Mouse (Mus musculus): ENCODE data around the gene Ces1g. TPM values are rescaled to one million over a fixed set of nuclear protein-coding genes. Genes with fewer than 3 reads are reported as not detected.

Gene Ces1g
- polyA plus RNA-seq, 2 experiments = 0.83 to 1.1 TPM

GRCm38 (mm10) chr8:93273321-93273720 is 63.8 kb downstream of the Ces1g start:
- Histone ChIP-seq H3K27me3 (ENCODE audit: control insufficient read depth, insufficient read depth, low read length) (no peaks in the 10 kb centered on the region), H3K27ac (no peak overlapping the region), H3K4me3 (ENCODE audit: insufficient read depth in 1 of 2, low read depth in 2 of 2, low read length in 2 of 2) (no peak overlapping the region), H3K4me1 (replicated peaks; ENCODE audit: control insufficient read depth in 2 of 2, insufficient read depth in 2 of 2, low read length in 1 of 2) (no peaks in the 10 kb centered on the region), H3K9me3 (ENCODE audit: control insufficient read depth, low read length) (no peaks in the 10 kb centered on the region), H3K9ac (replicated peaks) (no peak overlapping the region), H3K36me3 (replicated peaks; ENCODE audit: control insufficient read depth, insufficient read depth, low read depth) (no peaks in the 10 kb centered on the region), H3K4me2 (ENCODE audit: low read depth) (no peak overlapping the region)
- no peak for ATAC-seq (ENCODE audit: insufficient read depth)
- TF ChIP-seq CTCF (IDR thresholded peaks at IDR 0.05; ENCODE audit: low read depth) (no peak), EP300 (IDR thresholded peaks at IDR 0.05; ENCODE audit: low read depth) (no peak)
- WGBS (ENCODE audit: insufficient replicate concordance) = 66% methylated on average over 3 of the region's 3 CpGs
- no peak for DNase-seq (ENCODE audit: low read depth in 3 of 3, low spot score in 3 of 3)

GRCm38 (mm10) chr8:93272686-93273085 is 64.4 kb downstream of the Ces1g start:
- H3K27me3 ChIP-seq (ENCODE audit: control insufficient read depth, insufficient read depth, low read length) = no peaks in the 10 kb centered on the region
- no peak overlapping the region for H3K4me2 ChIP-seq (ENCODE audit: low read depth)
- no peaks in the 10 kb centered on the region for H3K36me3 ChIP-seq (replicated peaks; ENCODE audit: control insufficient read depth, insufficient read depth, low read depth)
- H3K4me3 ChIP-seq (ENCODE audit: insufficient read depth in 1 of 2, low read depth in 2 of 2, low read length in 2 of 2) = no peak overlapping the region
- no peak for TF ChIP-seq EP300 (IDR thresholded peaks at IDR 0.05; ENCODE audit: low read depth)
- H3K9me3 ChIP-seq (ENCODE audit: control insufficient read depth, low read length) = no peaks in the 10 kb centered on the region
- no peak for ATAC-seq (ENCODE audit: insufficient read depth)
- WGBS (ENCODE audit: insufficient replicate concordance) = 68% methylated on average over 4 of the region's 4 CpGs
- DNase-seq (ENCODE audit: low read depth in 3 of 3, low spot score in 3 of 3) = no peak
- no peaks in the 10 kb centered on the region for H3K4me1 ChIP-seq (replicated peaks; ENCODE audit: control insufficient read depth in 2 of 2, insufficient read depth in 2 of 2, low read length in 1 of 2)
- no peak overlapping the region for H3K9ac ChIP-seq (replicated peaks)
- no peak overlapping the region for H3K27ac ChIP-seq

DNA sequence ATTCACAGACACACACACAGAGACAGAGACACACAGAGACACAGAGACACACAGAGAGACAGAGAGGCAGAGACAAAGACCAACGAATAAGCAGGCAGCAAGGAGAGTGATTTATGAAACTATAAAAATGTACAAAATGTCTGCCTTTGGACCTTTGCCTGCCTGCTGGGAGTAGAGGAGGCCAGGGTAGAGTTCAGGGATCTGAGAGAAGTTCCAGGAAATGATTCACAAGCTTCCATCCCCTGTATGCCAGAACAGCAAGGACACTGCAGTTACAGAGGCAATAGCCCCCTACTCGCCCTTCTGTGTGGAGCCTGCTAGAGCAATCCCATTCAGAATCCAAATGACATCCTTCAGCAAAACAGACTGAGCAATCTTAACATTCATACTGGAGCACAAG is 75.7 kb downstream of the Ces1g start:
- Histone ChIP-seq H3K9me3 (ENCODE audit: control insufficient read depth, low read length) (no peaks in the 10 kb centered on the region), H3K4me1 (replicated peaks; ENCODE audit: control insufficient read depth in 2 of 2, insufficient read depth in 2 of 2, low read length in 1 of 2) (no peaks in the 10 kb centered on the region; a peak in 1 of 4 replicates), H3K4me2 (ENCODE audit: low read depth) (no peak overlapping the region), H3K27me3 (ENCODE audit: control insufficient read depth, insufficient read depth, low read length) (no peaks in the 10 kb centered on the region), H3K9ac (replicated peaks) (no peak overlapping the region), H3K27ac (no peak overlapping the region), H3K4me3 (ENCODE audit: insufficient read depth in 1 of 2, low read depth in 2 of 2, low read length in 2 of 2) (no peak overlapping the region), H3K36me3 (replicated peaks; ENCODE audit: control insufficient read depth, insufficient read depth, low read depth) (no peaks in the 10 kb centered on the region)
- 33% methylated on average over 2 of the region's 2 CpGs for WGBS (ENCODE audit: insufficient replicate concordance)
- DNase-seq (ENCODE audit: low read depth in 3 of 3, low spot score in 3 of 3) = no peak
- no peak for TF ChIP-seq CTCF (IDR thresholded peaks at IDR 0.05; ENCODE audit: low read depth)
- TF ChIP-seq EP300 (IDR thresholded peaks at IDR 0.05; ENCODE audit: low read depth) = no peak
- ATAC-seq (ENCODE audit: insufficient read depth) = no peak

- ATAC-seq (ENCODE audit: insufficient read depth) = peak; percentile 60; the same call in 1 of the 2 replicates
- Histone ChIP-seq H3K9me3 (ENCODE audit: control insufficient read depth, low read length) (no peaks in the 10 kb centered on the region), H3K9ac (replicated peaks) (no peak overlapping the region), H3K4me2 (ENCODE audit: low read depth) (no peak overlapping the region), H3K36me3 (replicated peaks; ENCODE audit: control insufficient read depth, insufficient read depth, low read depth) (no peaks in the 10 kb centered on the region), H3K4me1 (replicated peaks; ENCODE audit: control insufficient read depth in 2 of 2, insufficient read depth in 2 of 2, low read length in 1 of 2) (no peaks in the 10 kb centered on the region; a peak in 1 of 4 replicates), H3K27me3 (ENCODE audit: control insufficient read depth, insufficient read depth, low read length) (no peaks in the 10 kb centered on the region), H3K27ac (no peak overlapping the region), H3K4me3 (ENCODE audit: insufficient read depth in 1 of 2, low read depth in 2 of 2, low read length in 2 of 2) (no peak overlapping the region)
- DNase-seq (ENCODE audit: low read depth in 3 of 3, low spot score in 3 of 3) = peak in 2 of 3 experiments; percentile 13 to 23
- no peak; the same call in 1 of the 2 replicates for TF ChIP-seq EP300 (IDR thresholded peaks at IDR 0.05; ENCODE audit: low read depth)
- TF ChIP-seq CTCF (IDR thresholded peaks at IDR 0.05; ENCODE audit: low read depth) = no peak
- 72% methylated on average over 1 of the region's 1 CpGs for WGBS (ENCODE audit: insufficient replicate concordance)
Measured at GRCm38 (mm10) chr8:93252400-93252925, 84.6 kb downstream of the Ces1g start.

Other genes with a start within 250 kb of the Ces1g start
- 0.96 and 2.0 TPM in 2 replicates for gene Ces1c, start 206.0 kb downstream of the Ces1g start, polyA plus RNA-seq (2012; rRNA removed)
- gene Ces1c, start 206.0 kb downstream of the Ces1g start, polyA plus RNA-seq (2014; fragmentation: Nextera tagmentation; extraction: Ambion mirVana) = 2.1 TPM in 2 replicates
- gene Ces1d, start 139.5 kb downstream of the Ces1g start, polyA plus RNA-seq (2012; rRNA removed) = 8.9 and 18.9 TPM in 2 replicates
- gene Ces1d, start 139.5 kb downstream of the Ces1g start, polyA plus RNA-seq (2014; fragmentation: Nextera tagmentation; extraction: Ambion mirVana) = 10.0 and 12.8 TPM in 2 replicates
- gene Ces1e, start 107.7 kb downstream of the Ces1g start, polyA plus RNA-seq (2012; rRNA removed) = 1.7 and 1.9 TPM in 2 replicates
- 1.4 TPM in 2 replicates for gene Ces1e, start 107.7 kb downstream of the Ces1g start, polyA plus RNA-seq (2014; fragmentation: Nextera tagmentation; extraction: Ambion mirVana)
- gene Ces1f, start 57.6 kb downstream of the Ces1g start, polyA plus RNA-seq (2012; rRNA removed) = 0.11 and 0.18 TPM in 2 replicates
- gene Ces1f, start 57.6 kb downstream of the Ces1g start, polyA plus RNA-seq (2014; fragmentation: Nextera tagmentation; extraction: Ambion mirVana) = 0.38 and 0.45 TPM in 2 replicates
- not detected in 2 replicates for gene Ces1h, start 42.4 kb upstream of the Ces1g start, polyA plus RNA-seq (2012; rRNA removed)
- gene Ces1h, start 42.4 kb upstream of the Ces1g start, polyA plus RNA-seq (2014; fragmentation: Nextera tagmentation; extraction: Ambion mirVana) = not detected in 2 replicates
- gene Ces5a, start 198.5 kb upstream of the Ces1g start, polyA plus RNA-seq (2012; rRNA removed) = not detected in 2 replicates
- not detected in 2 replicates for gene Ces5a, start 198.5 kb upstream of the Ces1g start, polyA plus RNA-seq (2014; fragmentation: Nextera tagmentation; extraction: Ambion mirVana)

All from liver, embryonic 14.5 days (tissue).